Mouse (Mus musculus) frontal cortex, postnatal 14 days (tissue): ENCODE measurements around the gene Tnni2.

ENCODE experiments used
- DNase-seq, 2 experiments: peaks; one replicate each; pipeline ENCODE4 v3.0.0; 2022; ENCODE audit warnings: low spot score in 2 of 2

Gene Tnni2

DNA sequence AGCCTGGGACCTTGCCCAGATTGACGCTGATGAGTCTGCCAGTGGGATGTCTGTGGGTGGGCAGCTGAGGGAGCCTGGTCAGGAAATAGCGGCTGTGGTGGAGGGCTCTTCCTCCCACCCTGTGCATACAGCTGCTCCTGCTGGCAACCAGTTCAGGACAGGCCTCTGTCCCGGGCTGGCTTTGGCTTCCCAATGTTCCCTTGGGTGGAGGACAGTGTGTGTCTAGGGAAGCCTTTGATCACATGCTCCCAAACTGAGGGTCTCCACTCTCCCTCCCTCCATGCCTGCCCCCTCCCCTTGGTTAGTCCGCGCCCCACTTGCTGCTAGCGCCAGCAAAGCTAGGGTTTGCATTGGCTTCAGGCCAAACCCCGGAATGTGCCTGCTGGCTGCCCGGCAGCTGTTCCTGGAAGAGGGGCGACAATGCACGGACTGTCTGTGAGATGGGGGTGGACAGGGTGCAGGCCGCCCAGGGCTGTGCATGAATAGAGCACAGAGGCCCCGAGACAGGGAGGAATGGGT, 11.4 kb upstream of the Tnni2 start:
- peak; percentile 44 to 49 for DNase-seq

DNA sequence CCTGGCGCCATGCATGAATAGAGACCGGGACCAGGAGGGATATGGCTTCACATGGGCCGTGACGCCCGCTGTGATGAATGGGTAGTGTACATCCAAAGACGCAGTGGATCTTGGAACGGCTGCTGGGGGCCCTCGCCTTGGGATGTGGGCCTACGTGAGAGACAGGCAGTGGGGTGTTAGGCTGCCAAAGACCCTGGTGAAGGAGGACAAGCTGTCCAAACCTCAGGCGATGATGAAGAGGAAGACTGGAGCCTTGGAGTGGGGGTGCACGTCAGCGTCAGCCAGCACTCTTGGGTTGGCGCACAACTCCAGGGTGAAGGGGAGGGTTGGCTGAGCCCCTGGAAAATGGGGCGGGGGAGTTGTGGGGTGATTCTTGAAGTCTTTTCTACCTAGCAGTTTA, 10.5 kb upstream of the Tnni2 start:
- no peak for DNase-seq

DNA sequence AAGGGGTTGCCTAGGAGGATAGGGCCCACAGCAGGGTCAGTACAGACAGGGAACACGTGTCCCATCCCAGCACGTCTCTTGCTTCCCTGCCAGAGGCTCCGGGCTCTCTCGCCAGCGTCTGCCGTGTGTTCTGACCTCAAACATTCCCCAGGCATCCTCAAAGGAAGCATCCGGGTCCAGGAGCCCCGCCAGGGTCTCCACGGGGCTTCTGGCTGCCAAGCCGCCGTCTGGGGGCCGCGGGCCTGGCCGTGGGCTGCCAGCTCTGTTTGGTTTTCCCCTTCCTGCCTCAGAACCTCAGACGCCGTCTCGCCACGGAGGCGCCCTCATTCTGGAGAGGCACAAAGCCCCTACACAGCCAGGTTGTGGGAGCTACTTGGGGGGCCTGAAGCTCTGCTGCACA, 8.0 kb upstream of the Tnni2 start:
- no peak for DNase-seq

DNA sequence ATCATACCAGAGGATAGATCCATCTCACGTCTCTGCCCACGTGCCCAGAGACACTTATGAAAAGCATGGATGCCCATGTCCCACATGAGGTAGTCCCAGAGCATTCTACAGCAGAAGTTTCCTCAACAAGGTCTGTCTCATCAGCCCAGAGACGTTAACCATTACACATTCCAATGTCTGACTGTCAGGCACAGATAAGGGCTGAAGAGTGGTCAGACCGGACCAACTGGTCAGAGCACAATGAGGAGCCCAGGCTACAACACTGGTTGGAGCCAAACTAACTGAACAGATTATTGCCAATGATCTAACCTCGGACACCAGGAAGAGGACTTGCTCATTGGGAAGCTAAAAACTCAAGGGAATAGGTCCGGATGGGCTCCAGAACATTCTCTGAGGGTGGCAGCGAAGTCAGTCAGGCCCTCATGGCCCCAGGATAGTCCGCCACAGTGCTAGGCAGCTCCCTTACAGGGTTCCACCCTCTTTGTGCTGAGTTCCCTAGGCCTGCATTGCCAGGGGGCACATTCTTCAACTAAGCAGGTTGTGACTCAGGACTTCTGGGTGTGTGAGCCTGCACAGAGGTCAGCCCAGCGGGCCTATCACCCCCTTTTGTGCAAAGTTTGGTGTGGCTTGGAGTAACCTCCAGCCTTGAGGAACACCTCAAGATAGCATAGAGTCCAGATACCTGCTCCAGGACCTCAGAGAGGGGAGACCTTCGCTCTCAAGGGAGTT, 7.3 kb upstream of the Tnni2 start, which contains the start of gene Syt8:
TSS of gene Syt8 (plus strand) at position 714 of the 729 bp plus-strand sequence.
- DNase-seq: no peak

DNA sequence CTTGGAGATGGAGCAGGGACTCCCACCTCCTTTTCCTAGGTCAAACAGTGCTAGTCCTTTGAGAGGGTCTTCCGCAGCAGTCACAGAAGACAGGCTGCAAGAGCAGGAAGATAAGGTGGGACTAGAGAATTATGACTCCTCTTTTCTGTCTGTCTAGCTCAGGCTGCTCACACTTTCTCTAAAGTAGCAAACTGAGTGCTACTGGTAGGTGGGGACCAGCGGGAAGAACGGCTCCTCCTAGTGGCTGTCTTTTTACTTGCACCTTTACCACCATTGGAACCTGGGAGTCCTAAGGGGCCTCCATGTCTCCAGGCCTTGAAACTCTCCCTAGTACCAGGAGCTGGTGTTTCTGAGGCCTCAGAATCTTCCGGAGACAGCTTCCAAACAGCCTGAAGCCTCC, 6.1 kb upstream of the Tnni2 start:
- DNase-seq: peak in 1 of 2 experiments; percentile 60

DNA sequence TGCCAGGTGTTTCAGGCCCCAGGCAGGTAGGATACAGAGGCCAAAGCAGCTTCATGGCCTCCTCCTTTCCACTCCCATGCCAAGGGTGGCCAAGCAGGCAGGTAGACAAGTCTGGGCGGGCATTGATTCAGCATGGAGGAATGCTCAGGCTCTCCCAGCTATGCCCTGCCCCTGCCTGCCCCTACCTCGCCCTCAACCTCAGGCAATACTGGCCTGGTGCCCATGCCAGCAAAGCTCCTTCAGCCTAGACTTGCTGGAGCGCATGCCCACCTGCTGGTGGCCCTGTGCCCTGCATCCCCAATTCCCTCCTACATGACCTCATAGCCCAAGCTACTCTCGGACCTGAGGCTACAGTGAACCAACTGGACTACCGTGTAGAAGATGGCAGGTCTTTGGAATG, 4.3 kb upstream of the Tnni2 start:
- no peak for DNase-seq

DNA sequence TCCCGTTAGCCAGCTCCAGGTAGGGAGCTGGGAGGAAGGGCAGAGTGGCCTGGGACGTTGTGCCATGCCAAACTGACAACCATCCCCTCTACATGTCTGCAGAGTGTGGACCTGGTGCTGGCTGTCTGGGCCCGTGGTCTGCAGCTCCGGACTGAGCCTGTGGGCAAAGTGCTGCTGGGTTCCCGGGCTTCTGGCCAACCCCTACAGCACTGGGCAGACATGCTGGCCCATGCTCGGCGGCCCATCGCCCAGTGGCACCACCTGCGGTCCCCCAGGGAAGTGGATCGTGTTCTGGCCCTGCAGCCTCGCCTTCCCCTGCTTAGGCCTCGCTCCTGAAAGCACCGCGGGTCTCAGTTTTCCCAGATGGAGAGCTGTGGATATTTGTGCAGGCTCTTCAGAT, 1.6 kb upstream of the Tnni2 start:
- DNase-seq: no peak

DNA sequence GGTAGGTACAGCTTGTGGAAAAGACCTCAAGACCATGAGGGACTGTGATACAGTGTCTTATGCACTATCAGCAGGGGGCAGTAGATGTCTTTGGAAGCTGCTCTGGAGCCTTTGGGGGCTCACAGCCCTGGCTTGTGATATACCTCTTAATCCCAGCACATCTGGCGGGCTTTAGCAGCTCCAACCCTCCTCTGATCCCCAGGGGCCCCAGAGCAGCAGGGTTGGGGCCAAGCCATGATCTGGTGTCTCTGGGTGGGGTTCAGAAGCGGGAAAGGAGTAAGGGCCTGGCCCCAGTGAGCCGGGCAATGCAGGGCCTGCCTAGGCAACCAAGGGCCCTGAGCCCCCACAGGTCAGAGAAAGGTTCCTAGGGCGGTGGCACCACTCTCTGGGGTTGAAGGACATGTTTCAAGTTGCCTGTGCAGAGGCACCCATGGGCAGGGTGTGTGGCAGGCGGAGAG, 922 bp upstream of the Tnni2 start:
- no peak for DNase-seq

DNA sequence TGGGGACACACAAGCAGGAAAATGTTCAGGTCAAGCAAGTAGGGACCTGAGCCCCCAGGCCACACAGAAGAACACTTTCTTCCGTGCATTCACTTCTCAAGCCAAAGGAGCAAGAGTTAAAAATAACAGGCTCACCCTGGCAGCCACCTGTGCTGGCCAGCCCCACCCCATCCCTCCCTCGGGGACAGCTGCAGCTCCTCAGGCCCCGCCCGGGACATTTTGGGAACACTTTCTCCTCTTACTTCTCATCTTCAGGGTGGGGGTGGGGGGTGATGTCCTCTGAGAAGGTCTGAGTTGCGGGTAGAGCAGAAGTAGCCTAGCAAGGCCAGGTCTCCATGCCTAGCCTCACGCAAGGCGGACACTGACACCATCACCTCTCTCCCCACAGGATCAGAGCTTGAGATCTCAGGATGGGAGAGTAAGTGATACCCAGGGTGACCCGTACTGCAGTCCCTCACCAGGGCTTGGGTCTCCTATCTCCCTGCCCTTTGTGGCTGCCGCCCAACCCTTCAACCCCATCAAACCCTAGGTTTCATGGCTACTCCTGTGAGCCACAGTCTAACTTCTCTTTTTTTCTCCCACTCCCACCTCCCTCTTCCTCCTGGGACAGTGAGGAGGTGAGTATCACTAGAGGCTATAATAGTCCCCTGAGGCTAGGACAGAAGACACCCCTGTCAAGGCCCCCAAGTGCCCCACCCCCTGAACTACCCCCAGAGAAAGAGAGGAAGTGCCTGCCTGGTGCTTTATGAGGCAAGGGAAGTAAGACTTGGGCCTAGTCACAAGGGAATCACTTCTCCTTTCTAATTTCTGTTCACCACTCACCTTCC, 686 bp downstream of the Tnni2 start:
- DNase-seq: no peak

DNA sequence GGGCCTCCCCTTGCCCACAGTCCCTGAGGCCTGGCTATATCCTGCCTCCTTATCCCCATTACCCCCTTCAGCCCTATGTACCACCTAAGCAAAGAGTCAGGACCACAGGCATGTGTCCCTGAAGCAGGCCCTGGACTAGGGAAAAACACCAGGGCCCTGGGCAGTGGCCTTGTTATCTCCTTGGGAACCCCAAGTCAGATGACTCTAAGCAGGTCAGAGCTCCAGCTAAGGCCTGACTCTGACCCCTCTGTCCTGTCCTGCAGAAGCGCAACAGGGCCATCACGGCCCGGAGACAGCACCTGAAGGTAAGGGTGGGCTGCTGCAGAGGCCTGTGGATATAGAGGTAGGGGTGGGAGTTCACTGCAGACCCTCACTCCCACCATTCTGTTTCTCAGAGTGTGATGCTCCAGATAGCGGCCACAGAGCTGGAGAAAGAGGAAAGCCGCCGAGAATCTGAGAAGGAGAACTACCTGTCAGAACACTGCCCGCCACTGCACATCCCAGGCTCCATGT, 1.4 kb downstream of the Tnni2 start:
- no peak for DNase-seq

DNA sequence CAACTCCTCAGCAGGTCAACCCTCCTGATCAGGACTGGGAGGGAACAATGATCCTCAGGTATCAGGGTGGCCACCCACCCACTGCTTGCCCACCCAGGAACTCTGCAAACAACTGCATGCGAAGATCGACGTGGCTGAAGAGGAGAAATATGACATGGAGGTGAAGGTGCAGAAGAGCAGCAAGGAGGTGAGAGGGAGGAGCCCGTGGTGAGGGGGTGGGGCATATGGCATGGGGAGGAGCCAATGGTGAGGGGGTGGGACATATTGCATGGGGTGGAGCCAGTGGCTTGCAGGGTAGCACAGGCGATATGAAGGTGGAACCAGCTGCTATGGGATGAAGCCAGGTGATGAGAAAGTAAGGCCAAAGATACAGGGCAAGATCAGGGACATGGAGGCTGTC, 1.9 kb downstream of the Tnni2 start:
- no peak for DNase-seq

DNA sequence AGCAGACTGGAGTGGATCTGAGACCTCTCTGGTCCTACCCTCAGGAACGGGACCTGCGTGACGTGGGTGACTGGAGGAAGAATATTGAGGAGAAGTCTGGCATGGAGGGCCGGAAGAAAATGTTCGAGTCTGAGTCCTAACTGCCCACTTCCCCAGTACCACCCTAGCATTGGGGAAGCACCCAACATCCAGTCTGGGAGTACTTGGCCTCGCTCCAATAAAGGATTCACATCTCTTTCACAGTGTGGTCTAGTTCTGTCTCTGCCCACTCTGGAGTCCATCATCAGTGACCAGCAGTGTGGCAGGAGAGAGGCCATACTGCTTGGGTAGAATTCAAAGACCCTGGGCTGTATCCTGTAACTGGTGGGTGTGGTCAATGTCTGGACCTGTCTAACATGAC, 2.6 kb downstream of the Tnni2 start:
- no peak for DNase-seq

DNA sequence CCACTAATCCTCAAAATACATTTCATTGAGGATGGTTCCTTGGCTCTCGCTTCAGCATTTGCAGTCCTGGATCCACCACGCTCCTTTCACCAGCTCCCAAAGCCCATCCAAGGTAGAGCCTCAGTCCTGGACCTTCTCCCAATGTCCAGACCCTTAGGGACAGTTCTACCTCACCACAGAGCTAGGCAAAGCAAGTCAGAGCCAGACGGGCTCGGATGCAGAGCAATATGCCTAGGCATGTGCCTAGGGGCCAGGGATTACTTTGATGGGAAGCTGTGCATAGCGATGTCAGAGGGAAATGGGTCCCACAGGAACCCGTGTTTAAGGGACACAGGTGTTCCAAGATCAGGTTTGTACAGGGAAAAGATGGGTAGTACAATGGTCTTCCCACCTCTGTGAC, 3.7 kb downstream of the Tnni2 start:
- no peak for DNase-seq

DNA sequence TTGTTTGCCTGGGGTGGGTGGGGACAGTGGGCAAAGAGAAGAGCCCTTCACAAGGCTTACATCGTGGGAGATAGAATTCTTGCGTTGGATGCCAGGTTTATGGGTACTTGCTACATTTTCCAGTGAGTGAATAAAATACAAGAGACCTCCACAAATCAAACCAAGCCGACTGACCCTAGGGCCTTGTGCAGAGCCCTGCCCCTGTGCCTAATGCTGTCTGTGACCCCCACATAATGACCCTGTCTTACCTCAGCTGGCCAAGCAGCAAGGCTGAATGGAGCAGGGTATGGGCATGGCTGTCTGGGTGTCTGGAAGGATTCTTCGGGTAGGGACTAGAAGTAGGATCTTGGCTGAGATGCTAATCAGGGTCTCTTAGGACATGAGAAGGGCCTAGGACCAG, 4.7 kb downstream of the Tnni2 start:
- no peak for DNase-seq

DNA sequence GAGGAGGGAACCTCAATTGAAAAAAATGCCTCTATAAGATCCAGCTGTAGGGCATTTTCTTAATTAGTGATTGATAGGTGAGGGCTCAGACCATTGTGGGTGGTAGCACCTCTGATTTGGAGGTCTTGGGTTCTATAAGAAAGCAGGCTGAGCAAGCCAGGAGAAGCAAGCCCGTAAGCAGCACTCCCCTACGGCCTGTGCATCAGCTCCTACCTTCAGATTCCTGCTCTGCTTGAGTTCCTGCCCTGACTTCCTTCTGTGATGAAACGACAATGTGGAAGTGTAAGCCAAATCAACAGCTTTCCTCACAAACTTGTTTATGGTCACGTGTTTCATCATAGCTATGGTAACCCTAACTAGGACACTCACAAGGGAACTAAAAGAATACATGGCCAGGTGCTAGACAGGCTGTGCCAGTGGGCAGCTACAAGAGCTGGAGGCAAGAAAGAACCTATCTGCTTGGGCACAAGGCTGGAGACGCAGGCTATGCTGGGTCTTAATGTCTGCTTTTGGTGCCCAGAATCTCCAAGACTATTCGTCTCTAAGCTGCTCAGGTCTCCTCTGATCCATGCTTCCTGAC, 7.5 kb downstream of the Tnni2 start:
- DNase-seq: peak in 1 of 2 experiments; percentile 0

DNA sequence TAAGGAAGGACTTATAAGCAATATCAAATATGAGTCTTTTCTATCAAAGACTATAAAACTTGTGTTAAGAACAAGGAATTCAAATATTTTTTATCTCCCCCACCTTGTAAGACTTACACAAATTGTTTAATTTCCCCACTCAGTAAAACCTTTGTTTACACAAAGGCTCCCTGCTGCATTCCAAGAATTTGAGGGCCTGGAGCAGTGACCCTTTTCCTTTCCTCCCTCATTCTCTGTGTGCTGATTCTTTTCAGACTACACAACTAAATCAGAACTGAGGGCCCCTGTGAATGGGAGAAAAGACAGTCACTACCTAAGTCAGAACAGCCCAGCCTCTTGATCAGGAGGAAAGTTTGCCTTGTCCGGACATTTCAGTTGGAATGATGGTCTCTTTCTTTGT, 13.1 kb downstream of the Tnni2 start:
- DNase-seq: no peak

DNA sequence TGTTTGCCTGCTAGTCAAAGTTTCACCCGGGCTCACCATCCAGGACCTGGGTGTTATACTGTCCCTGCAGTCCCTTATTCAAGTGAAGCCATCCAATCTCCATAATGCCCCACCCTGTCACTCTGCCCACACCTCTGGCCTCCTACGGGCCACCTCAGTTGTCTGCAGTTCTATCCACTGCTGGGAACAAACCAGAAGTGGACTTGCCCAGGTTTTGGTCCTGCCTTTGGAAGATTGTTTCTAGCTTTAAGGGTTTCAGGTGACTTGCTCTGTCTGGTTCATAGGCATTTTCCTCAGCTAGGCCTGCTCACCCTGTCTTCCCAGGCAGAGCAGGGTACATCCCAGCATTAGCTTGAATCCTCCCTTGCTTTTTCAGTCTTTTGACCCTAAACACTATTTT, 13.6 kb downstream of the Tnni2 start:
- DNase-seq: no peak

DNA sequence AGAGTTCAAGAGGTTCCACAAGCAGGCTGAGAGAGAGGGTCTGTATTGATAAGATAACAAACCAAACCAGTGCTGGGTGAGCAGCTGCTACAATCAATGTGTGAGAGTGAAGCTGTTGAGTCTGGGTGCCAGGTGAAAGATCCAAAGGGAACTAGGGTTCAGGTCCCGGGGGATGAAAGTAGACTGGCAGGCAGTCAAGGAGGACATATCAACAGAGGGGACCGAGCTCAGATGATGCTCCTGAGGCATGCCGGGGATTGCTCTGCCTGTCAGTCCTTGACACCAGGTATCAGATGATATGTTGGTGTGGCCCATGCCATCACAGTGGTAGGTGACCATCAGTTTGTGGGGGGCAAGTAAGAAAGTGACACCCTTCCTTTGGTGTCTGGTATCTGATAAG, 15.2 kb downstream of the Tnni2 start:
- no peak for DNase-seq

DNA sequence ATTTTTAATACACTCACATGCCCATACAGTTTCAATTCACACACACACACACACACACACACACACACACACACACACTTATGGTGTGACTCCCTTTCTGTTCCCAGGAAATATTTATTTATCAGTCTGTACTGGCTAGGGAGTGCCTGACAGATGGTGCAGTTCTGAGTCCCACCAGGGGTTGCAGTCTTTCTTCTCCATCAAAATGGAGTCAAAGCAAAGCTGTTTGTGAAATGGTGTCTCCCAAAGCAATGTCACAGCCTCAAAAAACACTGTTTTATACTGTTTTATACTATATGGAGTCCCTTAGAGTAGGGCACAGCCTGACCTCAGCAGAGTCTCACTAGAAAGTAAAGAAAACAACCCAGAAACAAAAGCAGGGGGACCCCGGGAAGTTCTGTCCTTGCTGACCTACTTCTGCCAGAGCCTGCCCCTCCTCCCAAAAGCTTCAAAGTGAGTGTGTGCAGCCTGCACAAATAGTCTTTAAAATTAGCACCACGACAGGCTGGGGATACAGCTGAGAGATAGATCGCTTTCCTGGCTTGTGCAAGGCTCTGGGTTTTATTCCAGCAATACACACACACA, 15.7 kb downstream of the Tnni2 start:
- DNase-seq: peak in 1 of 2 experiments; percentile 31

DNA sequence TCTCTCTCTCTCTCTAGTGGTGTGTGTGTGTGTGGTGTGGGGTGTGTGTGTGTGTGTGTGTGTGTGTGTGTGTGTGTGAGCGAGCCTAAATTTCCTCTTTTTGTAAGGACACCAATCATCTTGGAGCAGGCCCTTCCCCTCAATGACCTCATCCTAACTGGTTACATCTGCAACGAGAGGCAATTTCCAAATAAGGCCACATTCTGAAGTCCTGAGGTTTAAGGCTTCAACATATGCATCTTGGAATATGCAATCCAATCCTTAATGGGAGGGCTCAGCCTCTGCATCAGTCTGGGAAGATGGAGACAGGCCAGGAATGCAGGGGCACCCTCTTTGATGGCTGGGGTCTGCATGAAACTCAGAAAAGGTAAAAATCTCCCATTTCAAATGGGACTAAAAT, 16.4 kb downstream of the Tnni2 start:
- peak in 1 of 2 experiments; percentile 3 for DNase-seq

DNA sequence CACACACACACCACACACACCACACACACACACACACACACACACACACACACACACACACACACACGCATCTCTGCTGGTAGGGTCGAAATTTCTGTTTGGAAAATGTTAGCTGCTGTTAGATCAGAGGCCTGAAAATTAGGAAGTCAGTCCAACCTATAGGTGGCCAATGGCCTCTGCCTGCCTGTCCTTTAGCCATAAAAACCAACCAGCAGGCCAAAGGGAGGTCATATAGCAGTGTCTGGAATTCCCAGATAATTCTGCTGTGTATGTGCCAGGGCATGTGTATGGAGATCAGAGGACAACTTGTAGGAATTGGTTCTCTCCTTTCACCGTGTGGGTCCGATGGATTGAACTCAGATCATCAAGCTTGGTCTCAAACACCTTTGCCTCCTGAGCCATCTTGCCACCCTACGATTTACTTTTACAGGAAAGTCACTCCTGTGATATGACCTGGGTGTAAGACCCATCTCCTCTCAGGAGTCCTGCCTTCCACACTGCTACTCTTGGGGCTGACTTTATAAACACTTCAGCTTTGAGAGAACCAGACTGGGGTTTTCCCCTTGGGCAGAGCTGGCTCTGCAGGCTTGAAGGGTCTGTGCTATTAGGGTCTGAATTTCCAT, 17.2 kb downstream of the Tnni2 start:
- DNase-seq: peak in 1 of 2 experiments; percentile 2
